Mouse (Mus musculus) forebrain, postnatal 0 days (tissue): Measurements from ENCODE around the gene Ptchd1. TPM values are rescaled to one million over a fixed set of nuclear protein-coding genes. Genes with fewer than 3 reads are reported as not detected.

ENCODE experiments used
- ATAC-seq: fragments of 200-750 bp; cut with Nextera tagmentation; 2 replicates; pipeline ENCODE4 v1.8.0; 2017; ENCODE audit warnings: mild to moderate bottlenecking, moderate library complexity
- DNase-seq: peaks from one replicate; pipeline ENCODE4 v3.0.0-alpha.2; 2015
- H3K27ac ChIP-seq: fragments of 300-500 bp; sonication (generic); 2 replicates; pipeline ENCODE4 v1.5.1; 2014; ENCODE audit warnings: low read depth, mild to moderate bottlenecking, antibody characterized with exemption, low read length, moderate library complexity, mixed read lengths
- H3K27me3 ChIP-seq: fragments of 300-500 bp; sonication (generic); 2 replicates; pipeline ENCODE4 v1.6.1; 2014; ENCODE audit warnings: mild to moderate bottlenecking, low read length, mixed read lengths; ENCODE audit not compliant: insufficient read depth
- H3K36me3 ChIP-seq: fragments of 300-500 bp; sonication (generic); 2 replicates; pipeline ENCODE4 v1.6.1; 2014; ENCODE audit warnings: mild to moderate bottlenecking, moderate library complexity; ENCODE audit not compliant: insufficient read depth
- H3K4me1 ChIP-seq: fragments of 300-500 bp; sonication (generic); 2 replicates; pipeline ENCODE4 v1.6.1; 2014; ENCODE audit warnings: antibody characterized with exemption; ENCODE audit not compliant: insufficient read depth
- H3K4me2 ChIP-seq: fragments of 300-500 bp; sonication (generic); 2 replicates; pipeline ENCODE4 v1.6.1; 2014; ENCODE audit warnings: low read depth, mild to moderate bottlenecking, moderate library complexity
- H3K4me3 ChIP-seq: fragments of 300-500 bp; sonication (generic); 2 replicates; pipeline ENCODE4 v1.5.1; 2014; ENCODE audit warnings: low read depth, low read length, mixed read lengths
- H3K9ac ChIP-seq: fragments of 300-500 bp; sonication (generic); 2 replicates; pipeline ENCODE4 v1.6.1; 2014; ENCODE audit warnings: mild to moderate bottlenecking
- H3K9me3 ChIP-seq: fragments of 300-500 bp; sonication (generic); 2 replicates; pipeline ENCODE4 v1.6.1; 2016; ENCODE audit warnings: low read length
- CTCF ChIP-seq: sonication (generic); IDR thresholded peaks from 2 replicates; pipeline ENCODE4 v1.5.1; 2016; ENCODE audit warnings: antibody characterized with exemption, control low read depth, low read depth
- WGBS: fragments of 180-500 bp; shearing (Covaris S2); extraction: QIAGEN DNeasy Blood & Tissue Kit; methylation state at CpG from one replicate; pipeline ENCODE4 v1.1.7; 2014; 5-methylcytosine and 5-hydroxymethylcytosine counted together
- polyA plus RNA-seq: library from polyadenylated mRNA; unstranded; fragments of >200 nt; fragmentation: Nextera tagmentation; extraction: Ambion mirVana; gene quantifications from 2 replicates; pipeline ENCODE4 v1.2.1, GENCODE M21; 2015
- total RNA-seq: library from RNA; depleted of rRNA; stranded (reverse); fragments of >200 nt; gene quantifications from 2 replicates; pipeline ENCODE4 v1.2.3, GENCODE M21; 2014; rRNA removed

Ptchd1 gene
- total and polyA plus RNA-seq, 2 experiments from 2014 or later: 8.4 to 15.1 TPM

GRCm38 (mm10) chrX:155584586-155584985 lies 39.0 kb downstream of the Ptchd1 start:
- H3K4me2 ChIP-seq: no peak overlapping the region
- no peaks in the 10 kb centered on the region for H3K36me3 ChIP-seq
- no peak for TF ChIP-seq CTCF
- H3K4me3 ChIP-seq: no peak overlapping the region
- ATAC-seq: no peak
- H3K4me1 ChIP-seq: no peaks in the 10 kb centered on the region
- no peaks in the 10 kb centered on the region for H3K27me3 ChIP-seq
- no peaks in the 10 kb centered on the region for H3K9me3 ChIP-seq
- WGBS: 82% methylated on average over 2 of the region's 2 CpGs
- no peak overlapping the region for H3K27ac ChIP-seq
- no peak overlapping the region for H3K9ac ChIP-seq
- DNase-seq: no peak

DNA sequence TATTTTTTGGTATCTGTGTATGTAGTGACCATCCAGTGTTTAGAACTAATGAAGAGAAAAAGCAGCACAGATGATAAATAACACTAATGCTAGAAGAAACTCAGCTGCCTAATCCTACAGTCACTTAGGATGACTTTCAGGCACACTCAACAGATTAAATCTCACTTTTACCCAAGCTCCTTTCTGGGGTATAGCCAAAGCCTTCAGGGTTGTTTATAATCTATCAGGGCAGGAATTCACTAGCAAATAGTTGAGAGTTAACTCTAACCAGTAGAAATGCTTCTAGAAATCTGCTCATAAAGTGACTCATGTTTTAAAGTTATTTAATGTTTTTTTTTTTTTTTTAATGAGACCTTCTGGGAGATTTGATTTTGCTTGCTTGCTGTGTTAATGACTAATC lies 43.8 kb downstream of the Ptchd1 start:
- Histone ChIP-seq H3K9me3 (no peaks in the 10 kb centered on the region), H3K27ac (no peak overlapping the region), H3K4me1 (no peaks in the 10 kb centered on the region), H3K36me3 (no peaks in the 10 kb centered on the region), H3K4me3 (no peak overlapping the region), H3K9ac (no peak overlapping the region), H3K27me3 (no peaks in the 10 kb centered on the region), H3K4me2 (no peak overlapping the region)
- ATAC-seq: no peak
- no peak for DNase-seq
- TF ChIP-seq CTCF: no peak

- H3K9ac ChIP-seq: no peak overlapping the region
These were observed 51.2 kb downstream of the Ptchd1 start for GRCm38 (mm10) chrX:155572396-155572795.

GRCm38 (mm10) chrX:155543780-155544179 lies 79.8 kb downstream of the Ptchd1 start:
- DNase-seq (no peak), ATAC-seq (no peak)
- H3K9ac ChIP-seq: no peak overlapping the region
- H3K4me1 ChIP-seq: no peaks in the 10 kb centered on the region
- H3K27ac ChIP-seq: no peak overlapping the region
- H3K4me3 ChIP-seq: no peak overlapping the region
- H3K27me3 ChIP-seq: no peaks in the 10 kb centered on the region
- no peaks in the 10 kb centered on the region for H3K36me3 ChIP-seq
- H3K4me2 ChIP-seq: no peak overlapping the region
- H3K9me3 ChIP-seq: no peaks in the 10 kb centered on the region
- TF ChIP-seq CTCF: no peak

More at GRCm38 (mm10) chrX:155572396-155572795, 51.2 kb downstream of the Ptchd1 start:
- Histone ChIP-seq H3K36me3 (no peaks in the 10 kb centered on the region), H3K27me3 (no peaks in the 10 kb centered on the region), H3K9me3 (no peaks in the 10 kb centered on the region), H3K4me3 (no peak overlapping the region), H3K4me1 (no peaks in the 10 kb centered on the region), H3K27ac (no peak overlapping the region), H3K4me2 (no peak overlapping the region)
- no peak for TF ChIP-seq CTCF
- ATAC-seq (no peak), DNase-seq (no peak)

Other genes with a start within 250 kb of the Ptchd1 start
- 5.8 TPM in 1 of 2 replicates, not detected in the other for gene Gm15155, start 927 bp upstream of the Ptchd1 start, total RNA-seq
- 0.14 TPM in 1 of 2 replicates, not detected in the other for gene Gm15155, start 927 bp upstream of the Ptchd1 start, polyA plus RNA-seq